Mouse (Mus musculus) embryo, embryonic 11 days (tissue): ENCODE data around the gene Kcnmb2.

Experiments
- DNase-seq: peaks from one replicate; pipeline ENCODE4 v3.0.0-alpha.2; 2015

Kcnmb2 gene

GRCm38 (mm10) chr3:32149851-32150570 lies 247.7 kb downstream of the Kcnmb2 start:
- no peak for DNase-seq

GRCm38 (mm10) chr3:32180519-32180918 lies 278.2 kb downstream of the Kcnmb2 start:
- DNase-seq: no peak

- DNase-seq: peak; percentile 7
These were observed 283.7 kb downstream of the Kcnmb2 start for GRCm38 (mm10) chr3:32185855-32186522.

- peak; percentile 84 for DNase-seq
These were observed 286.2 kb downstream of the Kcnmb2 start for GRCm38 (mm10) chr3:32188521-32188920.

GRCm38 (mm10) chr3:32188955-32189354 lies 286.6 kb downstream of the Kcnmb2 start:
- no peak for DNase-seq

GRCm38 (mm10) chr3:32189956-32190355 lies 287.6 kb downstream of the Kcnmb2 start:
- DNase-seq: no peak

- DNase-seq: no peak
These were observed 291.7 kb downstream of the Kcnmb2 start for GRCm38 (mm10) chr3:32194014-32194413.

- no peak for DNase-seq
These were observed 324.4 kb downstream of the Kcnmb2 start for GRCm38 (mm10) chr3:32226755-32227154.

GRCm38 (mm10) chr3:32236766-32237165 lies 334.5 kb downstream of the Kcnmb2 start:
- no peak for DNase-seq
